Mouse (Mus musculus): Measurements from ENCODE around the gene Mettl15. TPM values are rescaled to one million over a fixed set of nuclear protein-coding genes. Genes with fewer than 3 reads are reported as not detected.

Gene Mettl15
- polyA plus RNA-seq, 1 experiment from 2014 or later = 8.3 TPM

Small RNA genes lying within 50 kb of the gene (microRNA-seq; reads per million reads assigned to microRNA genes)
- gene Gm24115 = not detected

Other genes with a start within 250 kb of the Mettl15 start
- gene Kif18a, start within 50 bp of the Mettl15 start, polyA plus RNA-seq (2016; fragmentation: Nextera tagmentation; extraction: Ambion mirVana) = 28.5 and 29.5 TPM in 2 replicates